ENCODE assay signal across 9 mouse cellular contexts in the genomic region with DNA sequence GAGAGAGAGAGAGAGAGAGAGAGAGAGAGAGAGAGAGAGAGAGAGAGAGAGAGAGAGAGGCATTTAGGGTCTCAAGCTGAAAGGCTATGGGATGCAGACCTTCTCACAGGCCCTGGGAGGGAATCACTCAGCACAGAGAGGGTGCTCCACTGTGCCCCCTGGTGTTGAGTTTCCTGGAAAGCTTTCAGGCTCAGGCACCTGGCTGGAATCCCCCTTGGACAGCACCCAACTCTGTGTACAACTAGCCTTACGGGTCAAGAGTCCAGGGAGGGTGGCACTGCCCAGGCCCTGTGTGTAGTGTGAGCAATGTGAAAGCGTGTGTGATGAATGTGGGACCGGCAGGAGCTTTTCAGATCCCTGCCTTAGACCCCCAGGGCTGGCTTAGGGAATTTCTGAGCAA. TPM values are rescaled to one million over a fixed set of nuclear protein-coding genes. Genes with fewer than 3 reads are reported as not detected.
A peak's percentile ranks its signal among the peaks of the same experiment; 100 is the strongest.
DNase-seq lines count a peak whose midpoint lies in the region; ATAC-seq and TF ChIP-seq lines count a peak whose summit lies in the region.
"Had no signal": no experiment of that assay in that cellular context is flagged by ENCODE, and none has a peak within 500 bp of the region (broad histone marks: within the 10 kb centered on the region; RNA-seq: fewer than 3 reads in every experiment).

No protein-coding gene starts in this region.

- H3K27ac ChIP-seq in heart, embryonic 10.5 days = no peak overlapping the region
- H3K27ac ChIP-seq in intestine, postnatal 0 days (ENCODE audit: low read depth, low read length) = no peak overlapping the region

- no peak overlapping the region for H3K9ac ChIP-seq in intestine, postnatal 0 days (ENCODE audit: low read depth, low read length)

- DNase-seq in heart, postnatal 4 days = peak; percentile 68
- DNase-seq in heart, embryonic 10.5 days (ENCODE audit: low spot score) = no peak
- peak; percentile 43 for DNase-seq in Muller cell, postnatal 12 days (ENCODE audit: inconsistent ontology term)
- DNase-seq in lung, postnatal 14 days = peak; percentile 29
- DNase-seq in frontal cortex, postnatal 14 days (ENCODE audit: low spot score in 2 of 2) = no peak
- DNase-seq in ovary, postnatal 36 days (ENCODE audit: low spot score) = no peak
- no peak for DNase-seq in gastrocnemius, adult 18-20 months (ENCODE audit: low spot score)

- WGBS in heart, embryonic 10.5 days = 58% methylated on average over 3 of the region's 3 CpGs
- 64% methylated on average over 3 of the region's 3 CpGs for WGBS in intestine, postnatal 0 days

- H3K36me3 ChIP-seq in heart, embryonic 10.5 days = no peaks in the 10 kb centered on the region
- H3K36me3 ChIP-seq in intestine, postnatal 0 days (ENCODE audit: control insufficient read depth, insufficient read depth) = no peaks in the 10 kb centered on the region

- H3K27me3 ChIP-seq in heart, embryonic 10.5 days (ENCODE audit: insufficient read depth, poor library complexity, severe bottlenecking) = no peaks in the 10 kb centered on the region
- no peaks in the 10 kb centered on the region for H3K27me3 ChIP-seq in intestine, postnatal 0 days (replicated peaks; ENCODE audit: control insufficient read depth, insufficient read depth, low read length)

- no peaks in the 10 kb centered on the region for H3K9me3 ChIP-seq in heart, embryonic 10.5 days
- H3K9me3 ChIP-seq in intestine, postnatal 0 days (ENCODE audit: control insufficient read depth) = no peaks in the 10 kb centered on the region

- TF ChIP-seq CTCF in intestine, postnatal 0 days (IDR thresholded peaks at IDR 0.05; ENCODE audit: low read depth) = peak; percentile 64

- peaks cover 75% of the 10 kb centered on the region for H3K4me1 ChIP-seq in heart, embryonic 10.5 days
- no peaks in the 10 kb centered on the region for H3K4me1 ChIP-seq in intestine, postnatal 0 days (replicated peaks; ENCODE audit: control insufficient read depth, insufficient read depth, low read length)

- ATAC-seq in intestine, postnatal 0 days = 0 out of 2 replicates have a peak, but pooled peaks have one; percentile 28

- no peak overlapping the region for H3K4me2 ChIP-seq in intestine, postnatal 0 days (replicated peaks; ENCODE audit: low read depth)

- H3K4me3 ChIP-seq in heart, embryonic 10.5 days = no peak overlapping the region
- H3K4me3 ChIP-seq in intestine, postnatal 0 days (ENCODE audit: low read depth, low read length) = no peak overlapping the region

RNA-seq across cellular contexts. Expression of a gene that starts 4.1 kb away (rescaled TPM):
- total RNA-seq in heart, postnatal 4 days (2021) = under 1 TPM in 1 of 2 experiments, not detected in 1; 0.11 TPM
- polyA plus RNA-seq in heart, embryonic 10.5 days (2016; fragmentation: Nextera tagmentation; extraction: Ambion mirVana) = 0.33 TPM in 2 replicates
- 0.10 and 0.26 TPM in 2 replicates for polyA plus RNA-seq in intestine, postnatal 0 days (2015; fragmentation: Nextera tagmentation; extraction: Ambion mirVana)
- total RNA-seq in gastrocnemius, adult 18-20 months (2021) = under 1 TPM in 1 of 2 experiments, not detected in 1; 0.09 TPM

RNA-seq across cellular contexts. Expression of a gene that starts 21.9 kb away (rescaled TPM):
- 1 to 10 TPM; 4.2 to 5.4 TPM for total RNA-seq in heart, postnatal 4 days (2021)
- polyA plus RNA-seq in heart, embryonic 10.5 days (2016; fragmentation: Nextera tagmentation; extraction: Ambion mirVana) = 16.4 and 17.3 TPM in 2 replicates
- polyA plus RNA-seq in intestine, postnatal 0 days (2015; fragmentation: Nextera tagmentation; extraction: Ambion mirVana) = 24.0 and 25.0 TPM in 2 replicates
- total RNA-seq in gastrocnemius, adult 18-20 months (2021) = 1 to 10 TPM; 1.2 to 2.3 TPM

RNA-seq across cellular contexts. Expression of a gene that starts 36.9 kb away (rescaled TPM):
- 1 to 10 TPM; 2.0 to 2.2 TPM for total RNA-seq in heart, postnatal 4 days (2021)
- polyA plus RNA-seq in heart, embryonic 10.5 days (2016; fragmentation: Nextera tagmentation; extraction: Ambion mirVana) = 9.4 and 11.0 TPM in 2 replicates
- 3.3 and 3.4 TPM in 2 replicates for polyA plus RNA-seq in intestine, postnatal 0 days (2015; fragmentation: Nextera tagmentation; extraction: Ambion mirVana)
- total RNA-seq in gastrocnemius, adult 18-20 months (2021) = 1 to 10 TPM in 1 of 2 experiments, under 1 TPM in 1; 0.98 to 1.6 TPM

RNA-seq across cellular contexts. Expression of a gene that starts 58.1 kb away (rescaled TPM):
- not detected for total RNA-seq in heart, postnatal 4 days (2021)
- polyA plus RNA-seq in heart, embryonic 10.5 days (2016; fragmentation: Nextera tagmentation; extraction: Ambion mirVana) = 0.06 TPM in 1 of 2 replicates, not detected in the other
- polyA plus RNA-seq in intestine, postnatal 0 days (2015; fragmentation: Nextera tagmentation; extraction: Ambion mirVana) = 0.08 and 0.21 TPM in 2 replicates
- total RNA-seq in gastrocnemius, adult 18-20 months (2021) = not detected
- polyA plus RNA-seq: intestine, embryonic 14.5 days had no signal

Comparison
In these comparisons a context has a peak if more than half of its experiments do, and no peak if none do; other contexts are left out.
1. DNase-seq: peak in heart, postnatal 4 days (single experiment), Muller cell, postnatal 12 days (single experiment) and lung, postnatal 14 days (single experiment); none in heart, embryonic 10.5 days (single experiment), frontal cortex, postnatal 14 days (0 of 2), ovary, postnatal 36 days (single experiment) and gastrocnemius, adult 18-20 months (single experiment).